Mouse (Mus musculus) midbrain, embryonic 13.5 days (tissue): ENCODE data around the gene Slc25a1. TPM values are rescaled to one million over a fixed set of nuclear protein-coding genes. Genes with fewer than 3 reads are reported as not detected.

ENCODE experiments used
- ATAC-seq: fragments of 200-750 bp; cut with Nextera tagmentation; 2 replicates; pipeline ENCODE4 v1.8.0; 2017; ENCODE audit warnings: mild to moderate bottlenecking, moderate TSS enrichment, moderate library complexity
- H3K27ac ChIP-seq: fragments of 300-500 bp; sonication (generic); 2 replicates; pipeline ENCODE4 v1.5.1; 2015; ENCODE audit warnings: inconsistent platforms, mild to moderate bottlenecking, moderate library complexity
- H3K27me3 ChIP-seq: fragments of 300-500 bp; sonication (generic); 2 replicates; pipeline ENCODE4 v1.6.1; 2015; ENCODE audit warnings: mild to moderate bottlenecking, inconsistent platforms
- H3K36me3 ChIP-seq: fragments of 300-500 bp; sonication (generic); 2 replicates; pipeline ENCODE4 v1.6.1; 2015; ENCODE audit warnings: mild to moderate bottlenecking, inconsistent platforms
- H3K4me1 ChIP-seq: fragments of 300-500 bp; sonication (generic); replicated peaks from 2 replicates; pipeline ENCODE4 v1.6.1; 2015; ENCODE audit warnings: inconsistent platforms
- H3K4me2 ChIP-seq: fragments of 300-500 bp; sonication (generic); replicated peaks from 2 replicates; pipeline ENCODE4 v1.6.1; 2015; ENCODE audit warnings: moderate library complexity, mild to moderate bottlenecking, inconsistent platforms
- H3K4me3 ChIP-seq: fragments of 300-500 bp; sonication (generic); replicated peaks from 2 replicates; pipeline ENCODE4 v1.5.1; 2015; ENCODE audit warnings: mild to moderate bottlenecking, inconsistent platforms
- H3K9ac ChIP-seq: fragments of 300-500 bp; sonication (generic); replicated peaks from 2 replicates; pipeline ENCODE4 v1.6.1; 2015; ENCODE audit warnings: mild to moderate bottlenecking, inconsistent platforms
- H3K9me3 ChIP-seq: fragments of 300-500 bp; sonication (generic); 2 replicates; pipeline ENCODE4 v1.6.1; 2016; ENCODE audit warnings: mild to moderate bottlenecking, inconsistent platforms
- WGBS: fragments of 180-500 bp; shearing (Covaris S2); methylation state at CpG from one replicate; pipeline ENCODE4 v1.1.7; 2015; 5-methylcytosine and 5-hydroxymethylcytosine counted together
- polyA plus RNA-seq: library from polyadenylated mRNA; unstranded; fragments of >200 nt; fragmentation: Nextera tagmentation; extraction: Ambion mirVana; gene quantifications from 2 replicates; pipeline ENCODE4 v1.2.1, GENCODE M21; 2015

Slc25a1 gene
- polyA plus RNA-seq, 1 experiment from 2014 or later, result 148 TPM

- Histone ChIP-seq H3K27ac (no peak overlapping the region), H3K9ac (no peak overlapping the region), H3K9me3 (no peaks in the 10 kb centered on the region), H3K4me3 (no peak overlapping the region), H3K36me3 (peaks cover 13% of the 10 kb centered on the region), H3K4me1 (peaks cover 15% of the 10 kb centered on the region), H3K27me3 (no peaks in the 10 kb centered on the region), H3K4me2 (no peak overlapping the region)
- 94% methylated on average over 6 of the region's 6 CpGs for WGBS
- ATAC-seq, result no peak
Observed at GRCm38 (mm10) chr16:17884116-17884515, 43.9 kb downstream of the Slc25a1 start.

- Histone ChIP-seq H3K27me3 (no peaks in the 10 kb centered on the region), H3K9me3 (no peaks in the 10 kb centered on the region), H3K4me2 (no peak overlapping the region), H3K27ac (no peak overlapping the region), H3K9ac (no peak overlapping the region), H3K36me3 (peaks cover 26% of the 10 kb centered on the region), H3K4me3 (no peak overlapping the region), H3K4me1 (peaks cover 15% of the 10 kb centered on the region)
- ATAC-seq, result no peak
Observed at GRCm38 (mm10) chr16:17882196-17882595, 45.8 kb downstream of the Slc25a1 start.

- 93% methylated on average over 4 of the region's 4 CpGs for WGBS
- H3K36me3 ChIP-seq, result peaks cover 26% of the 10 kb centered on the region
- H3K27me3 ChIP-seq, result no peaks in the 10 kb centered on the region
- no peak for ATAC-seq
- no peaks in the 10 kb centered on the region for H3K9me3 ChIP-seq
- no peaks in the 10 kb centered on the region; the same call in 1 of the 2 replicates for H3K4me1 ChIP-seq
- H3K4me3 ChIP-seq, result no peak overlapping the region
- H3K9ac ChIP-seq, result no peak overlapping the region
- no peak overlapping the region for H3K27ac ChIP-seq
- no peak overlapping the region for H3K4me2 ChIP-seq
Observed at GRCm38 (mm10) chr16:17879571-17879970, 48.4 kb downstream of the Slc25a1 start.

- Histone ChIP-seq H3K36me3 (peaks cover 40% of the 10 kb centered on the region), H3K4me3 (no peak overlapping the region), H3K9me3 (no peaks in the 10 kb centered on the region), H3K9ac (no peak overlapping the region), H3K27ac (no peak overlapping the region), H3K4me1 (0 out of 2 replicates have a peak, but pooled peaks cover 2% of the 10 kb centered on the region), H3K27me3 (no peaks in the 10 kb centered on the region), H3K4me2 (no peak overlapping the region)
- WGBS, result 97% methylated on average over 1 of the region's 1 CpGs
- no peak for ATAC-seq
Observed at GRCm38 (mm10) chr16:17876096-17876495, 51.9 kb downstream of the Slc25a1 start.

Other genes with a start within 250 kb of the Slc25a1 start
- 44.7 and 47.7 TPM in 2 replicates for gene Med15, start 195.3 kb downstream of the Slc25a1 start, polyA plus RNA-seq
- 64.9 and 68.9 TPM in 2 replicates for gene Klhl22, start 168.6 kb downstream of the Slc25a1 start, polyA plus RNA-seq
- gene Scarf2, start 130.9 kb downstream of the Slc25a1 start, polyA plus RNA-seq, result 0.85 and 1.6 TPM in 2 replicates
- gene B830017H08Rik, start 95.1 kb downstream of the Slc25a1 start, polyA plus RNA-seq, result 0.54 and 0.70 TPM in 2 replicates
- gene Car15, start 89.9 kb downstream of the Slc25a1 start, polyA plus RNA-seq, result 5.3 and 5.5 TPM in 2 replicates
- gene Gm20518, start 36.5 kb downstream of the Slc25a1 start, polyA plus RNA-seq, result 0.71 and 0.98 TPM in 2 replicates
- gene Tssk1, start 34.0 kb downstream of the Slc25a1 start, polyA plus RNA-seq, result 0.07 TPM in 1 of 2 replicates, not detected in the other
- gene Dgcr2, start 29.7 kb downstream of the Slc25a1 start, polyA plus RNA-seq, result 97.9 and 103 TPM in 2 replicates
- 0.14 and 0.19 TPM in 2 replicates for gene Tssk2, start 29.6 kb downstream of the Slc25a1 start, polyA plus RNA-seq
- 56.1 and 56.6 TPM in 2 replicates for gene Ess2, start 16.9 kb downstream of the Slc25a1 start, polyA plus RNA-seq
- gene Gsc2, start 13.2 kb downstream of the Slc25a1 start, polyA plus RNA-seq, result 0.40 and 1.5 TPM in 2 replicates
- gene Vpreb2, start 52.2 kb upstream of the Slc25a1 start, polyA plus RNA-seq, result not detected in 2 replicates
- gene Dgcr6, start 124.6 kb upstream of the Slc25a1 start, polyA plus RNA-seq, result 173 and 179 TPM in 2 replicates
- 4.9 and 5.2 TPM in 2 replicates for gene Prodh, start 162.0 kb upstream of the Slc25a1 start, polyA plus RNA-seq
- 10.4 and 13.4 TPM in 2 replicates for gene Rtn4r, start 199.4 kb upstream of the Slc25a1 start, polyA plus RNA-seq